Mouse (Mus musculus) kidney, adult 11 months (tissue): Measurements from ENCODE around the gene Tmem125.
"Not testable (repeated sequence)": the region's sequence is repeated elsewhere in the genome, so short reads cannot be mapped to it uniquely, and the experiment has no call there.

Experiments
- DNase-seq: peaks from one replicate; pipeline ENCODE4 v3.0.0; 2022

Tmem125 gene

GRCm38 (mm10) chr4:118535610-118536009 is 8.2 kb downstream of the Tmem125 start:
- peak; percentile 58 for DNase-seq

- peak; percentile 86 for DNase-seq
Measured at GRCm38 (mm10) chr4:118533605-118534004, 10.2 kb downstream of the Tmem125 start.

- peak; percentile 75 for DNase-seq
Measured at GRCm38 (mm10) chr4:118533156-118533555, 10.7 kb downstream of the Tmem125 start.

- DNase-seq, result no peak
Measured at GRCm38 (mm10) chr4:118532663-118533062, 11.2 kb downstream of the Tmem125 start.

- peak; percentile 77 for DNase-seq
Measured at GRCm38 (mm10) chr4:118527720-118528119, 16.1 kb downstream of the Tmem125 start.

- no peak for DNase-seq
Measured at GRCm38 (mm10) chr4:118527335-118527681, 16.5 kb downstream of the Tmem125 start.

GRCm38 (mm10) chr4:118526408-118527334 is 17.2 kb downstream of the Tmem125 start, which contains the start of gene 2610528J11Rik:
Gene 2610528J11Rik, plus strand, starts transcription at chr4:118526999.
- DNase-seq, result peak; percentile 94

GRCm38 (mm10) chr4:118525779-118526178 is 18.1 kb downstream of the Tmem125 start:
- DNase-seq, result no peak

GRCm38 (mm10) chr4:118523976-118524375 is 19.9 kb downstream of the Tmem125 start:
- no peak for DNase-seq

- no peak for DNase-seq
Measured at GRCm38 (mm10) chr4:118522248-118522647, 21.6 kb downstream of the Tmem125 start.

GRCm38 (mm10) chr4:118518208-118518607 is 25.6 kb downstream of the Tmem125 start:
- DNase-seq, result no peak

GRCm38 (mm10) chr4:118517497-118518146 is 26.2 kb downstream of the Tmem125 start:
- no peak for DNase-seq

- DNase-seq, result peak; percentile 63
Measured at GRCm38 (mm10) chr4:118516699-118517496, 26.9 kb downstream of the Tmem125 start.

- no peak for DNase-seq
Measured at GRCm38 (mm10) chr4:118509050-118509449, 34.8 kb downstream of the Tmem125 start.

- DNase-seq, result not testable (repeated sequence)
Measured at GRCm38 (mm10) chr4:118507171-118507570, 36.7 kb downstream of the Tmem125 start.

- DNase-seq, result no peak
Measured at GRCm38 (mm10) chr4:118505551-118505950, 38.3 kb downstream of the Tmem125 start.

GRCm38 (mm10) chr4:118500792-118501191 is 43.1 kb downstream of the Tmem125 start:
- peak; percentile 59 for DNase-seq

GRCm38 (mm10) chr4:118500171-118500724 is 43.6 kb downstream of the Tmem125 start:
- DNase-seq, result peak; percentile 73
